Mouse (Mus musculus): Measurements from ENCODE around the gene Dpm2.

Gene Dpm2

GRCm38 (mm10) chr2:32570698-32571494, at the start of gene Dpm2:
Dpm2 (plus strand) TSS chr2:32570858.
- DNase-seq (ENCODE audit: low spot score): peak; percentile 94

GRCm38 (mm10) chr2:32524536-32525031, 46.1 kb upstream of the Dpm2 start:
- no peak for DNase-seq (ENCODE audit: low spot score)

GRCm38 (mm10) chr2:32525816-32526215, 44.8 kb upstream of the Dpm2 start:
- DNase-seq (ENCODE audit: low spot score): no peak

- DNase-seq (ENCODE audit: low spot score): no peak
These were observed 43.1 kb upstream of the Dpm2 start for GRCm38 (mm10) chr2:32527468-32527966.

- no peak for DNase-seq (ENCODE audit: low spot score)
These were observed 42.3 kb upstream of the Dpm2 start for GRCm38 (mm10) chr2:32528326-32528725.

DNA sequence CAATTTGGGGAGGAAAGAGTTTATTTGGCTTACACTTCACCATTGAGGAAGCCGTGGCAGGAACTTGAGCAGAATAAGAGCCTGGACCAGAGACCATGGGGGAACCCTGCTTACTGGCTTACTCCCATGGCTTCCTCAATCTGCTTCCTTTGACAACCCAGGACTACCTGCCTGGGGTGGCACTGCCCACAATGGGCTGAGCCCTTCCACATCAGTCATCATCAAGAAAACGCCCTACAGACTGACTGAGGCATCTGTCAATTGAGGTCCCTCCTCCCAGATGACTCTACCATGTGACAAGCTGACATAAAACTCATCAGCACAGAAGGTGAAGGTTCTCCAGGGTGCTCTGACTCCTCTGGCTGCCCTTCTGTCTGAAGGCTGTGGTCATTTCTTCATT, 40.2 kb upstream of the Dpm2 start:
- no peak for DNase-seq (ENCODE audit: low spot score)

DNA sequence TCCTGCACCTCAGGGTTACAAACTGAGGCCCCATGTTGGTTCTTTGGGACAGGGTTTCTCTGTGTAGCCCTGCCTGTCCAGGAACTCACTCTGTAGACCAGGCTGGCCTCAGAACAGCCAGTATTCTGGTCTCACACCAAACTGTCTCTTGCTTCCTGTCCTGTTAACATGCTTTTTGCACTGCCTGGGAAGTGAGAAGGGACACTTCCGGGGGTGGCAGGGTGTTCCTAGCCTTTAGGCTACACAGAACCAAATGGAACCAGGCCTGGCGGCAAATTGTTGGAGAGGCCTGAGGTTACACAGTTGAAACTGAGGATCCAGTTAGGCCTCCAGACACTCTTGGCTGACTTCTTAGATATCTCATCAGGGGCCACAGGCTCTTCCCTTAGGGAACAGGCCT, 37.5 kb upstream of the Dpm2 start:
- DNase-seq (ENCODE audit: low spot score): no peak

DNA sequence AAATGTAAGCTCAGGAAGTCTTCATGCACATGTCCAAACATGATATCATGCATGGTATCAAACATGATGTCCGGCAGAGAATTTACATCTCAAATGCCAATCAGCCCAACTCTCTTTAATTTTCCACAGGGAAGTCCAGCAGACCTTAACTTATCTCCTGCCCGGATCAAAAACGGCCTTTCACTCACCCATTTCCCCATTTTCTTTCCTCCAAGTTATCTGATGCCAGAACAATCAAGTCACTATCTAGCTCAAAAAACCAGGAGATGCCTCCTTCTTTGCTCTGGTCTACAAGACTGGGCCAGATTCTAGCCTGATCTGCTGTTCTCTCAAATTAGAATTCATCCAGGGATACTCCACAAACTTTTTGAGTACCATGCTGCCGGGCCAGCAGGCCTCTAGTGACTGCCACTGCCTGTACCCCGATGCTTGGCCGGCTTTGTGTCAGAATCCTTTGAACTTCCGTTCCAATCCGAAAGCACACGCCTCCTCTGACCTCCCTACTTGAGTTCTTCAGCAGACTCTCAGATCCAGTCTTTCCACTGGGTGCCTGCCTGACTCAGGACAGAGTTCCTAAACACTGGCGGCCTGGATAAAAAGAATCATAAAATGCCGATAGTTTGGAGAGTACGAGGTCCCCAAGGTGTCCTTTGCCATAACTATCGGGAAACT, 36.5 kb upstream of the Dpm2 start:
- DNase-seq (ENCODE audit: low spot score): no peak

- peak; percentile 99 for DNase-seq (ENCODE audit: low spot score)
These were observed 35.8 kb upstream of the Dpm2 start, which contains the start of gene Fam102a for GRCm38 (mm10) chr2:32534733-32535471. Fam102a (plus strand) TSS chr2:32535332.

DNA sequence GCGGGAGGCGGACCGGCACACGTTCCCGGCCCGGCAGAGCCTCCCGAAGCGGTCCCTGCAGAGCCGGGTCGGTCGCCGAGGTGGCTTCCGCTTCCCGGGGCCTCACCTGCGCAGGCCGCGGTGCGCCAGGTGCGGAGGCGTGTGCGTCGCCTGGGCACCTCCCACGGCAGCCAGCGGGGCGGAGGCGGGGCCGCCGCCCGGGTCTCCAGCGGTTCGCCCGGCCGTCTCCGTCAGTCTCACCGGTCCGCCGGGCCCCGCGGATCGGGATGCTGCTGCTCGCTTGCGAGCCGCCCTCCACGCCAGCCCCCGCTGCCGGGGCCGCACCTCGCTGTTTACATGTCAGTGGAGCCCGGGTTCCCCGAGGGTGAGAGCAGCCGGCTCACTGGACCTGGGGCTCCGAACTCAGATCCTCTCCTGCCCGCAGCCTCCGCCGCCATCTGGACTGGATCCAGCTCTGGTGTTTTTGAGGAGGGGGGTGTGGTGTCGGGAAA, 35.1 kb upstream of the Dpm2 start:
- peak; percentile 58 for DNase-seq (ENCODE audit: low spot score)

GRCm38 (mm10) chr2:32536086-32536633, 34.5 kb upstream of the Dpm2 start:
- no peak for DNase-seq (ENCODE audit: low spot score)

GRCm38 (mm10) chr2:32536634-32537359, 33.9 kb upstream of the Dpm2 start:
- peak; percentile 66 for DNase-seq (ENCODE audit: low spot score)

- no peak for DNase-seq (ENCODE audit: low spot score)
These were observed 33.2 kb upstream of the Dpm2 start for GRCm38 (mm10) chr2:32537360-32537905.

- DNase-seq (ENCODE audit: low spot score): no peak
These were observed 32.7 kb upstream of the Dpm2 start for GRCm38 (mm10) chr2:32537941-32538340.

DNA sequence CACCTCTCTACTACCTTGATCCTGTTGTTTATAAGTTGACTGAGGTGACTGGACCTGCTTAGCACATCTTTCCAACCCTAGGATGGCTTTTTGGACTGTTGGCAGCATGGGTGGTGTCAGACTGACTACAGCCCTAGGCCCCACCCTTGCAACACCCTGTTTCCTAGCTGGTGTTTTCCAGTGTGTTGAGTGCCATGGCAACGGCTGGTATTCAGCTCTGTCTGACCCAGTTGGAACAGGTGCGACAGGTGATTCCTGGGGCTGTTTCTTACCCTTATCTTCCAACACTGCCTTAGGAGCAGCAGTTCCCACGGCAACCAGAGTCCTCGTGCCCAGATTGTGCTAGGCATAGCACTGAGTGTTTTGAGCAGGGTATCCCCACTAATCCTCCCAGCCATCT, 32.2 kb upstream of the Dpm2 start:
- DNase-seq (ENCODE audit: low spot score): no peak

GRCm38 (mm10) chr2:32539452-32539981, 31.1 kb upstream of the Dpm2 start:
- DNase-seq (ENCODE audit: low spot score): no peak

DNA sequence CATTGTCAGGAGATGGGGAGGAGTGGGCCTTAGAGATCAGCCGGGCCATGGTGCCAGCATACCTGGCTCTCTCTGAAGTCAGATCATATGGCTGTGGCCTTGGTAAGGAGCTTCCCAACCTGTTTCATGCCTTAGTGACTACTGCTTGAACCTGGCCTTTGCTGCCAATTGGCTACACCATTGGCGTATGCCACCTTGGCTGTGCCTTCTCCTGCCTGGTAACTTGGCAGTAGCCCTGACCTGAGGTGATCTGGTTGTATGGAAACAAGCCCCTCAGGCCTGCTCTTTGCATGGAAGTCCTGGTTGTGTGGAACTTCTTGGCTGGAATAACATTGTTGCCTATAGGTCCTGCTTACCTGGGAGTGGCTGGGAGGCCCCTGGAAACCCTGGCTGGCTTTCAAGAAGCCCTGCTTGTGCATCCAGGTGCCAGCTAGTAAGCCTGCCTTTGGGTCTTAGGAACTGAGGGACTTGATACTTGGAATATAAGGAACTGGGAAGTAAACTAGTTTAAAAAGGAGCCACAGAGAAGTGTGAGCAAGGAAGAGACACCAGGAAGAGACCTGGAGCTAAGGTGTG, 29.2 kb upstream of the Dpm2 start:
- DNase-seq (ENCODE audit: low spot score): no peak

DNA sequence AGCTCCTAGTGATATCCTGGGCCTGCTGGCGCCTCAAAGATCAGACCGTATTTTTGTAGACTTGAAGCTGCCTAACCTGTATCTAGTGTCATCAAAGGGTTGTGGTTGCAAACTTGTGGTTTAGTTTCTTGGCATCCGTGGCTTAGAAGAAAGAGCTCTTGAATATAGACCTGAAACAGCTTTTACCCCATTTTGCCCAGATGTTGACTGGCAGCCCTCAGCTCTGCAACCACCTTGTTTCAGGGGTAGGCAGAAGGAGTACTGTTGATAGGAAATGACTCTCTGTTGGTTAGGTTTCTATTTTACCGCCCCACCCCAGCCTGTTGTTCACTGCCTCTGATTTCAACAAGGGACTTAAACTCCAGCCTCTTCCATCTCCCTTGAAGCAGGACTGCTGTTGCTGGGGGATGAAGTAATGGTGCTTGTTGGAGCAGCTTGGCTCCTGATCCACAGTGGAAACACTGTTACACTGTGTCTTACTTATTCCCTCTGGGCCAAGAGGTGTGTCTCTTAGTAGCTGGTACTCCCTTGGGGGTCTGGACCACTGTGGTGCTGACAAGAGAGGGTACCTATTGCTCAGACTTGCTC, 28.6 kb upstream of the Dpm2 start:
- DNase-seq (ENCODE audit: low spot score): no peak

DNA sequence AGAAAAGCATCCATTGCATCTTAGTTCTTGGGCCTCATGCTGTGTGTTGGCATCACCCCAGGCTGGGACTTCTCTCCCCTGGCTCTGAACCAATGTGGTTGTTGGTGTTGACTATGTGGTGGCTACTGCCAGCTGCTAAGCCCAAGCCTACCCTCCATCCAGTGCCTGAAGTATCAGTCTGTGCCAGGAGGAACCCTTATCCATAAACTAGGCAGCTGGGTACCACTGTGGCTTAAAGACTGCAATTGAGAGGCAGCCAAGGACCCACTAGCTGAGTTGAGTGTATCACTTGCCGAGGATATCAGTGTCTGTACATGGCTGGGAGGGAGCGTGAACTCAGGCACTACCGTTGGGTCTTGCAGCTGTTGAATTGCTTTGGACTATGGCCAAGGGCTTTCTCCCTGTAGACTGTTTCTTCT, 27.6 kb upstream of the Dpm2 start:
- DNase-seq (ENCODE audit: low spot score): peak; percentile 59

- DNase-seq (ENCODE audit: low spot score): no peak
These were observed 23.7 kb upstream of the Dpm2 start for GRCm38 (mm10) chr2:32546951-32547350.
